Mouse (Mus musculus) megakaryocyte-erythroid progenitor cell, adult 5-6 weeks (primary cell): ENCODE results near the gene Mr1. TPM values are rescaled to one million over a fixed set of nuclear protein-coding genes. Genes with fewer than 3 reads are reported as not detected.

Source experiments
- ATAC-seq: replicated peaks from 2 replicates; pipeline ENCODE4 v1.8.0; 2016; ENCODE audit warnings: mild to moderate bottlenecking, inconsistent platforms; ENCODE audit not compliant: severe bottlenecking, poor library complexity, low FRiP score, low TSS enrichment
- total RNA-seq, 2 experiments: library from RNA; stranded (forward) in 1 of 2; stranded (reverse) in 1 of 2; fragments of 200-1000, 215-1000 nt in 1 of 2; fragments of >200 nt in 1 of 2; fragmentation: Nextera tagmentation in 1 of 2; gene quantifications; 2 replicates each; pipeline ENCODE4 v1.2.3; 2014 to 2017

The Mr1 gene
- total RNA-seq, 2 experiments from 2014 or later, result 6.2 to 7.8 TPM

DNA sequence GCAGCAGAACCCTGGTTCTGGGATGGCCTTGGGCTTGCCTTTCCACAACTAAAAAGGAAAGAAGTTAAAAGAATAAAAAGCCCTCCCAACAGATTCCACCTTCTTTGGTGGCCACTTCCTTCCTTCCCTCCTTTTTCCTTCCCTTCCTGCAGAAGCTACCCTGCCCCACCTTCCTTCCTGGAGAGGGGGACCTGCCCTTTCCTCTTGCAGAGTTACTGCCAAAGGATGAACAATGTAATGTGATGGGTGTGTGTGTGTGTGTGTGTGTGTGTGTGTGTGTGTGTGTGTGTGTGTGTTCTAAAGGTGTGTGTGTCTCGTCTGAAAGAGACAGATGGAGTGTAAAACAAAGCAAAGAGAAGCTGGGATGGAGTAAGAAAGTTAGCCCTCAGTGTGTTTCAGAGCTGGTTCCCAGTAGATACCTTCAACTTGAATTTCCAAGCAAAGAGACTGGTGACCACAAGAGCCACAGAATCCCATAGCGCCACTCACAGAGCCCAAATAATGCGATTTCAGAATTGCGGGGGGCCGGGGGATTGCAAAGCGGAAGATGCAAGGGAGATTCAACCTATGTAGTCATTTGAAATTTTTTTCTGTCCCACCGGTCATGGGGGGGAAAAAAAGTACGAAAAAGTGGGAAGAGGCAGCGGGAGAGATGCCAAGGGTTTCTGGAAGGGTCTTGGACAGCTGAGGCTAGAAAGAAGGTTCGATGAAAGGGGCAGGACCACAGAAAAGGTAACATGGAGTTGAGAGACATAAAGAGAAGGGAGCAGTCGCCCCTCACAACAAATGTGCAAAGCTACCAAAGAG lies 64.3 kb downstream of the Mr1 start:
- no peak for ATAC-seq

DNA sequence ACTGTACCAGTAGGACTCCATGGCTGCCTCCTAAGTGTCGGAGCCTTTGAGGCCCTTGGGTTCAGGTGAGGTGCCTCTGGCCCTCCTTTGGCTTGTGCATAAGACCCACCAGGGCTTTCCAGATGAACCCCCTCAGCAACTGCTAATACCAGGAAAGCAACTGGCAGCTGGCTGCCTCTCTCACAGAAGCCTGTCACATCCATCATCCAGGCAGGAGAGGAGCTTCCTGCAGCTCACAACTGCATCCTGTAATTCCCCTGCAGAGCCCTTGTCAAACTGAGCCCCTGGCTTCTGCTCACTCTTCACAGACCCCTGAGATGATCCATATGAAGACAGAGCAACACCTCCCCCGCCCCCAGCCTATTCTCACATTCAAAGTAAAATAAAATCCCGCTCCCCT lies 68.9 kb downstream of the Mr1 start:
- ATAC-seq, result no peak

Other genes with a start within 250 kb of the Mr1 start
- 5.7 and 7.1 TPM in 2 replicates for gene Ier5, start 47.2 kb downstream of the Mr1 start, total RNA-seq (2014; fragmentation: Nextera tagmentation)
- 7.5 and 12.7 TPM in 2 replicates for gene Ier5, start 47.2 kb downstream of the Mr1 start, total RNA-seq (2017)
- gene Stx6, start 11.9 kb upstream of the Mr1 start, total RNA-seq (2014; fragmentation: Nextera tagmentation), result 12.2 and 24.8 TPM in 2 replicates
- gene Stx6, start 11.9 kb upstream of the Mr1 start, total RNA-seq (2017), result 19.6 and 30.9 TPM in 2 replicates
- gene BC034090, start 97.6 kb upstream of the Mr1 start, total RNA-seq (2014; fragmentation: Nextera tagmentation), result 1.1 TPM in 1 of 2 replicates, not detected in the other
- gene BC034090, start 97.6 kb upstream of the Mr1 start, total RNA-seq (2017), result not detected in 2 replicates